Mouse (Mus musculus) ovary, adult 18-20 months (tissue): ENCODE data around the gene Inafm1.
A peak's percentile ranks its signal among the peaks of the same experiment; 100 is the strongest.
"Not testable (repeated sequence)": the region's sequence is repeated elsewhere in the genome, so short reads cannot be mapped to it uniquely, and the experiment has no call there.

Experiments
- DNase-seq: peaks from one replicate; pipeline ENCODE4 v3.0.0; 2022; ENCODE audit warnings: low spot score, mixed read lengths

Gene Inafm1

DNA sequence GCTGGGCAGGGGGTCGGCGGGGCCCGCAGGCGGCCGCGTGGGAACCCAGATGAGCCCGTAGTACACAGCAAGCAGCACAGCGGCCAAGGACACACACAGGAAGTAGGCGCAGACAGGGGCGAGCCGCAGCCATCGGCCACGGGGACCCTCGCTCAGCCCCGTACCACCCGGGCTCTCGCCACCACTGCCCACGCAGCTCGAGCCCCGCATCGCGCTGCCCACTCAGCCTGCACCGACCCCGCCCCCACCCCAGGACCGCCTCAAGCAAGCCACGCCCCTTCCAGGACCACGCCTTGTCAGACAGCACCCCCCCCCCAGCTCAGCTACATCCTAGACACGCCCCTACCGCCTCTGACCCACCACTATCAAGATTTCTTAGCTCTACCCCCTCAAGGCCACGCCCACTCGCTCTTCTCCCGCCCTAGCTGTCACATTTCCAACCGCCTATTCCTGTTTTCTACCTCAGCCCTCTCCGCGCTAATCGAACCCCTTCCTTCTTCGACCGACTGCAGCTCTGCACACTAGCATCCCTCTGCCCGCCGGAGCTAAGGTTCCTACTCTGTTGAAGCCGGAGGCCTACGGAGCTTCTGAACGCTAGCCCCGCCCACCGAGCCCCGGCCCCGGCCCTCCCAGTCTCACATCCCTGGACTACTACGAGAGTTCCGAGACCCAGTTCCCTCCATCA, at the start of gene Inafm1:
Gene Inafm1, minus strand, starts transcription at position 537 of the 685 bp plus-strand sequence.
- peak; percentile 86 for DNase-seq

DNA sequence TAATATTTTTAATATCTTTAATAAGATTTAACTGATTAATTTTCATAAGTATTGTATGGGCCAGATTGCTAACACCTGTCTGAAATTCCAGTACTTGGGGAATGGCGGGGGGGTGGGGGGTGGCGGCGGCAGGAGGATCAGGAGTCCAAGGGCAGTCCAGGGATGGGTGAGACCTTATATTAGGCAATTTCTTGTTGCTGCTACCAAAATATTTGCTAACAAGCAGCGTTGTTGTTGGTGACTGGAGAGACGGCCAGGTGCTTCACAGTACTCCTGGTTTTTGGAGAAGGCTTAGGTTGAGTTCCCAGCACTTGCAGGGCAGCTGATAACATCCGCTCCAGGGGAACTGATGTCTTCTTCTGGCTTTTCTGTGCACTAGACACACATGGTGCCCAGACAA, 47.1 kb upstream of the Inafm1 start:
- DNase-seq: no peak

DNA sequence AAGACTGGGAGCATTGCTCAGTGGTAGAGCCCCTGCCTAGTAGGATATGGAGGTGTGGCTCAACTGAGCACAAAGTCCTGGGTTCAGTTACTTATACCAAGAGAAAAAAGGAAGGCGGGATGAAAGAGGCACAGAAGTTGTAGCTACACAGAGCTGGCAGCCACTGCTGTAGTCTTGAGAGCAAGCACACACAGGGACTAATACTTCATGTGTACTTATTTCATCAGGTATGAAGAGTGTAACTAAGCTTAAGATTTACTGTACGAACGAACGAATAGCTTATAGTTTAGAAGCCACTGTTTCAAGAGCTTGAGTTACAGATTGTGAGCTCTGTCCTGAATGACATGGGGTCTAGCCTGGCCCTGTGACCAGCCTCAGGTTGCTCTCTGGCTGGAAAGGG, 45.8 kb upstream of the Inafm1 start:
- DNase-seq: no peak

DNA sequence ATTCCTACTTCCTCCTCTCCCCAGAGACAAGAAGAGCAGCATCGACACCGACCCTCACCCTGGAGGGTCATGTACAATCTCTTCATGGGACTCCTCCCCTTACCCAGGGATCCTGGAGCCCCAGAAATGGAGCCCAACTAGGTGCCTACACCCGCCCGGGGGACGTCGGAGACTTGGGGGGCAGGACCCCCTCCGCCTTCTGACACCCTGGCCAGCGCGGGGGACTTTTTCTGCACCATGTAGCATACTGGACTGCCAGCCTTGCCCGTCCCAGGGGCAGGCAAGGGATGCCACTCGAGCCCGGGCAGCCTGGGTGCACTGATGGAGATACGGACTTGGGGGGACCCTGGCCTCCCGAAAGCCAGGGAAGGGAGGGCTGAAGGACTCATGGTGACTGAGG, 43.7 kb upstream of the Inafm1 start:
- DNase-seq: no peak

DNA sequence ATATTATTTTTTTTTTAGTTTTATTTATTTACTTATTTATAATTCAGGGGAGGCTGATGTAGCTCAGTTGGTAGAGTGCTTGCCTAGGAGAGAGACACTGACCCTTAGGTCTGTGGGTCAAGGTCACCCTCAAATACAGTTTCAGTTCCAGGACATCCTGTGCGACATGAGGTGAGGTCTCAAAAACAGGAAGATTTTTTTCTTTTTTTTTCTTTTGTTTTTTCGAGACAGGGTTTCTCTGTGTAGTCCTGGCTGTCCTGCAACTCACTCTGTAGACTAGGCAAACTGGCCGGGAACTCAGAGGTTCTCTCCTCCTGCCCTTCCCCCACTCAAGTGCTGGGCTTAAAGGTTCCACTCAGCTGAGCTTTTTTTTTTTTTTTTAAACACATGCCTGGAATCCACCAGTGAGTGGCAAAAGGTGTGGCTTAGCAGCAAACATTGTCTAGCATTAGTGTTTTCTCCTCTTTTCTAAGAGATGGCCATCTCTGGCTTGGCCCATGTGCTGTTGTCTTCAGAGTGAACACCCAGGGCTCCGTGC, 41.9 kb upstream of the Inafm1 start:
- DNase-seq: no peak

DNA sequence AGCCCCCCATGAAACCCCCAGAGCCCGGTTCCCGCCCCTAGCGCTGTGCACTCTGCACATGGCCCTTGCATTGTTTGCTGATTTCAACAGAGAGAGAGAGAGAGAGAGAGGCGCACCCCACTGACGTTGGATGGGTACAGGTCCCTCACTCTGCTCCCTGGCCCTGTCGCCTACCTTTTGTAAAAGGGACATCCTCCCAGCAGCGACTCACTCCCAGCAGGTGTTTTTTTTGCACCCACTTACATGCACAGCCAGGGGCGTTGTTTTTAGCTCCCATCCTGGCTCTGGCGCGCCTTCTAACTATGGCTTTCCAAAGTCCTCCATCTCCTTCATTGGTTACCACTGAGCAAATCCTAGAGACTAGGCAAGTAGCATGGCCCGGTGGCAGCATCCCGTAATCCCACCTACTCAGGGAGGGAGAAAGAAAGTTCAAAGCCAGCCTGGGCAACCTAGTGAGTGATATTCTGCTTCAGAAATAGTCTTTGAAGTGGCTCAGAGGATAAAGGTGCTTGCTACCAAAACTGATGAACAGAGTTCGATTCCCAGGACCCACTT, 40.9 kb upstream of the Inafm1 start:
- no peak for DNase-seq

DNA sequence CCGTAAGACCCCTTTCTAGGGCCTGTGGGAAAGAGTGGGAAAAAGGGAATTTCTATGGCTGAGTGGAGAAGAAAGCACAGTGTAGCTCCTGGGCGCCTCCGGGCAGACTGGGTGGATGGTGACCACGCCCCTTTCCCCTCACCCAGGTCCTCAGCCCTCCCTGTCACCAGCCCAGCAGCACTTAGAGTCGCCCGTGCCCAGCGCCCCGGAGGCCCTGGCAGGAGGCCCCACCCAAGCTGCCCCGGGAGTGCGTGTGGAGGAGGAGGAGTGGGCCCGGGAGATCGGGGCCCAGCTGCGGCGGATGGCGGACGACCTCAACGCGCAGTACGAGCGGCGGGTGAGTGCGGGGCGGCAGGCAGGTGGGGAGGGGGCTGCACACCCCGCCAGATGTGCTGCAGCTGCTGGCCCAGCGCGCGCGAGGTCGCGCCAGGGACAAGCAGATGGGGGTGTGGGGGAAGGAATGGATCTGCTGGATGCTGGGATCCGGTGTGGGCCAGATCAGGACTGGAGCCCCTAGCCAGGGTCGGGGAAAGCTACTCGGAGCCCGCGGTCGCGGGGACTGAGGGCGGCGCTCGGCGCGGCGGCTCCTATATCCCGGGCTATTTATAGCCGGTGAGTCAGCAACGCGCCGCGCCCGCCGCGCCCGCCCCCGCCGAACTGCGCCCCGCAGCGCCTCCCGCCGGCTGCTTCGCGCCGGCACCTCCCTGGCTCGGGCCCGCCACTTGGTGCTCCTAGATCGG, 40.2 kb upstream of the Inafm1 start:
- peak; percentile 60 for DNase-seq

DNA sequence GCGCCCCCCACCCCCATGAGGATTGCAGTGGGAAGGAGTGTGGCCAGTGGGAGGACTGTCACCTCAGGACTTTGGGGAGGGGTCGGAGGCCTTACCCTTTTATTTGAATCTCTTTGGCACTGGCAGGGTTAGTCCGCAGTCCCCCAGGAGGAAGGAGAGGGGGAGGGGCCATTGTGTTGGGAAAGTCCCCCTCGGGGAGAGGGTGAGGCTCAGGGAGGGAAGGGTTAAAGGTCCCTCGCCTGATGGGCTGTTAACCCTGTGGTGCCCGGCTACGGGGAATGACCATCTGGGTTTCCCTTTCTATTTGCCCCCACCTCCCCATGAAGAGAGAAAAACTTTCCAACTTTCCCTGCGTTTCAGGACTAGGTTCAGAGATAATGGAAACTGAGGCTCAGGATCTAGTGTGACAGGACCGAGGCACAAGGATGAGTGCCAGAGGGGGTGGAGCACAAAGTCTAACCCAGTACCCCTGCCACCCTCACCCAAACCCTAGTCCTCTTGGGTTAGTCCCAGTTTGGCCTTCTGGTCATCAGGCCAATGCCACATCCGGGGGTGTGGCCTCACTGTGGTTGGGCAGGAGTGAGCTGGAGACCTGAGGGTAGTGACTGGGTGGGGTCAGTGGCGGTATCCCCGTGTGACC, 39.4 kb upstream of the Inafm1 start:
- DNase-seq: peak; percentile 42

DNA sequence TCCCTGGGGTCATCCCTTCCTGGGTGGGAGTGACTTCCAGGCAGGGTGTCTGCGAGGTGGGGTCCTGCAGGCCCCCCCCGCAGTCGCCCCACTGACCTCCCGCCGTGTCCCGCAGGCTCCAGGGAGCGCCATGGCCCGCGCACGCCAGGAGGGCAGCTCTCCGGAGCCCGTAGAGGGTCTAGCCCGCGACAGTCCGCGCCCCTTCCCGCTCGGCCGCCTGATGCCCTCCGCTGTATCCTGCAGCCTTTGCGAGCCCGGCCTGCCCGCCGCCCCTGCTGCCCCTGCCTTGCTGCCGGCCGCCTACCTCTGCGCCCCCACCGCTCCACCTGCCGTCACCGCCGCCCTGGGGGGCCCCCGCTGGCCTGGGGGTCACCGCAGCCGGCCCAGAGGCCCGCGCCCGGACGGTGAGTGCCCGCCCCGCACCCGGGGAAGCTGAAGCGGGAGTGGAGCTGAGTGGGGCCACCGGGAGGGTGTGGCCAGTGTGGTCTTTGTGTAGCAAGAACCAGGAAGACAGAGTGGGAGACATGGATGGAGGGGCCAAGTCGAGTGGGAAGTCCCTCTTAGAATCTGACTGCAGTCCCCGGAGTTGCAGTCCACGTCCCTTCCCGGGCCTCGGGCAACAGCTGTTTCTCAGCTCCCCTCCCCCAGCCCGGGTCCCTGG, 38.7 kb upstream of the Inafm1 start:
- no peak for DNase-seq

DNA sequence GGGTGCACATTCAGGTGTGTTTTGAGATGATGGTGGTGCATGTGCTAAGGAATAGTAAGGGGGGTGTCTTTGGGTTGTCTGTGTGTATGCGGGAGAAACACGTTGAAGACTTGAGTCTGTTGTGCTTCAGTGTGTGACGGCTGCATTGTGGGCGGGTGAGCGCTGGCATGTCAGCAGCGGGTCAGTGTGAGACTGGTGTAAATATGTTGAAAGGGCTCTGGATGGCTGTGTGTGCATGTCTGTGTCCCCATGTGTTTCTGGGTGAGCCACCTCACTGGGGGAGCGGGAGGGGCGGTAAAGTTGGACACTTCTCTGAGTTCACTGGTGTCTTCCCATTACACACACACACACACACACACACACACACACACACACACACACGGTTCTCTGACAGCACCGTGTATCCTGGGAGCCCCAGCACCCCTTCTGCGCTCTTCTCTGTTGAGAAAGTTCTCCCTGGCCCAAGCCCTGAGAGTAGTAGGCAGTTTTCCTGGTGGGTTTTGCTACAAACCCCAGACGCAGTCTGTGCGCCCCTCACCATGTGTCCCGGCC, 38.1 kb upstream of the Inafm1 start:
- no peak for DNase-seq

DNA sequence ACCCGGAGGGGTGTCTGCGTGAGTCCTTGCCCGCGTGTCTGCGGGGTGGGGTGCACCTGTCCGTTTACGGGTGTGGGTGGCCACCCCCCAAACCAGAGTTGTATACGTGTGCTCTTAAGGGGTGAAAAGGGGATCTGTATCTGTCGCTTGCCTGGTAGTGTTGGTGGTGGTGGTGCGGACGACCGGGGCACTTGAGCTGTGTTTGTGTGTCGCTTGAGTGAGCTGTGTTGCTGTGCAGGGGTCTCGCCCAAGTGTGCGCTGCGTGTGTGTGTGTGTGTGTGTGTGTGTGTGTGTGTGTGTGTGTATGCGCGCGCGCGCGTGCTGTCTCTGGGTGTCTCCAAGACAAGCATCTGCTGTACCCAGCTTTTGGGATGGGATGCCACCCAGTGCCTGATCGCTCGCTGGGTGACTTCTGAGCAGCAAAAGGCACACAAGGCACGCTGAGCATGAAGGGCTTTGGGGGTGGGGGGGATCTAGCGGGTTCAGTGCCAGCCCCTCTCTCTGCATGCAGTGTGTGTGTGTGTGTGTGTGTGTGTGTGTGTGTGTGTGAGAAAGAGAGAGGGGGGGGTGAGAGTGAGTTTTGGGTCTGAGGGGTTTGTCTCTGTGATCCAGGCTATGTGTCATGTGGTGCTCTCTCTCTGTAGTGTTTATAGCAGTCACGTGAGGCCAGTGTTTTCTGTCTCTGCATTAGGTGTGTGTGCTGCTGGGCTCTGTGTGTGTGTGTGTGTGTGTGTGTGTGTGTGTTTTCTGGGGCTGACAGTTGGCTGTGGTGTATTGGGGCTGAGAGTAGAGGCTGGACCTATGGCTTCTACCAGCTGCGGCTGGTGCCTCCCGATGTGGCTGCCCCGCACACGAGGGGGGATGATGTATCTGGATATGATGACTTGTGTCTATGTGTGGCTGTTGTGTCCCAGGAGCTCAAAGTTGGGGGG, 37.4 kb upstream of the Inafm1 start:
- DNase-seq: no peak

DNA sequence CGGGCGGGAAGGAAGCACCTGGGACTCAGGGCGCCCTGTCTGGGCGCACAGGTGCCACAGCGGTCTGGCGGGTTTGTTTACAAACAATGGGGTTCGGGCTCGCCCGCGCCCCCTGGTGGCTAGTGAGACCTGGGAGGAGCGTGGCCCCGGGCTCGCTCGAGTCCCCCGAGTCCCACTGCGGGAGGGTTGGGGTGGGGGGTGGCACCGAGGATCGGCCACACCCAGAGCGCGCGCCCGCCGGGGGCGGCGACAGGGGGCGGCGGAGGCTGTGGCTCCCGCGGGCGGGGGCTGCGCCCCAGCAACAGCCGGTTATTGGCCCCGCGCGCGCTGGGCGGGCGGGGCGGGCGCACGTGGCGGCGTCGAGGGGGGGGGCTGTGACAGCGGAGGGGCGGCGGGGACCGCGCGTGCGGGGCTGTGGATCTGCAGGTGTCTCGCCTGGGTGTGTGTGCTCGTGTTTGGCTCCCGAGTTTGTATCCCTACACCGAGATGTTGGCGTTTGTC, 36.7 kb upstream of the Inafm1 start:
- peak; percentile 56 for DNase-seq

DNA sequence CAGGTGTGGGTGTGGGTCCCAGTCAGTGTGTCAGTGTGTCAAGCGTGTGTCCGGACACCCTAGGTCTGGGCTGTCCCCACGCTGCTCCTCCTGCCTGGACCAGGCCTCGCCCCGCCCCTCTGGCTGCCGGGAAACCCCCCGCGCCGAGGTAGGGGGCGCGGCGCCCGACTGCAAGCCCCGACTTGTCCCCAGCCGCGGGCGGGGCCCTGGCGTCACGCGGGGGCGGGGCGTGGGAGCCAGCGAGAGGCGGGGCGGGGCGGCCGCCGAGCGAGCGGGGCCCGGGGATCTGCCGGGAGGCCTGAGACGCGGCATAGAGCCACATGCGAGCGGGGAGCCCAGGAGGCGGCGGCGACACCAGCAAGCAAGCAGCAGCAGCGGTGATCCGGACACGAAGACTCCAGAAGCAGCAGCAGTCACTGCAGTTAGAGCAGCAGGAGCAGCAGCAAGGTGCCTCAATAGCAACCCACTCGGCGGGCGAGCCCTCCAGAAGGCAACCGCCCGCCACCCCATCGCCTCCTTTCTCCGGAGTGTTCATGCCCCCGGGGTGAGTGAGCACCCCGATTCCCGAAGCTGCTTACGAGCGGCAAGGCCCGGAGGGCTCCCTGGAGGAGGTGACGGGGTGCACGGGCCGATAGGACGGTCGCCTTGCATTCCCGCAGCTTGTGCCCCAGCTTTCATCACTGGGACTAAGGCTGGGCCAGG, 36.1 kb upstream of the Inafm1 start:
- DNase-seq: peak; percentile 77

DNA sequence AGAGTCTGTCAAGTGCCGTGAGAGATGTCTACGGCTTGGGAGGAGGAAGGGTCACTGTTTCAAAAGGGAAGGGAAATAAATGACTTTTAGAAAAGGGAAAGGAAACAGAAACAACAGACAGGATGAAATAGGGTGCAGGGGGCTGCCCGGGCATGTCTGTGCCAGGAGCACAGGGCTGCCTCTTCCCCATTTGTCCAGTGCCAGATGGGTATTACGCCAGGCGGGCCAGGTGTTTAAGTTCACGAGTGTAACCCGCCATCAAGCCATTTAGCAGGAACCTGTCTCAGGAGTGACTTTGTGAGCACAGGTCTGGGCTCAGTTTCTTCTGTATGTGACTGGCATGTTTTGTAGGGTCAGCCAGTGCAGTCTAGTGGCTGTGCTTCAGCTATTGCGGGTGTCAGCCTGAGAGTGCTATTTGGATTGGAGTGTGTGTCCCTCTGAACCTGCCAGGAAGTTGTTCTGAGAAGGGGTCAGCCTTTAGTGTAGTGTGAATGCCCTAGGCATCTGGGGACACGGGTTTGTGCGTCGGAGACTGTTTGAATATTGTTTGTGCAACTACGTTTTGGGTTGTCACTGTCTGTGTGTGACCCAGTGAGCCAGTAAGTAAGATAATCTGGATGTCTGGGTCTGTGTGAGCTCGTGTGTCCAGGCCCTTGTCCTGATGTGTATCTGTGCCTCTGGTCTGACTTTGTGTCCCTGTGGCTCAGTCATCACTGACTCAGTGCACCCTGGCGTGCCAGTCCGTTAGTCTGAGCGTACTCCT, 35.3 kb upstream of the Inafm1 start:
- no peak for DNase-seq

DNA sequence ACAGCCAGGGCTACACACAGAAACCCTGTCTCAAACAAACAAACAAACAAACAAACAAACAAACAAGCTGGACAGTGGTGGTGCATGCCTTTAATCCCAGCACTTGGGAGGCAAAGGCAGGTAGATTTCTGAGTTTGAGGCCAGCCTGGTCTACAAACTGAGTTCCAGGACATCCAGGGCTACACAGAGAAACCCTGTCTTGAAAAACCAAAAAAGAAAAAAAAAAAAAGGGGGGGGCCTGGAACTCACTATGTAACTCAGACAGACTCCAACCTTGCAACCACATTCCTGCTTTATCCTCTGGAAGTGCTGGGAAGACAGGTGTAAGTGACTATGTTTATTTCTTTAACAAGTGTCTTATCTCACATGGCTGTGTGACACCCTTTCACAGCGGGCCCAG, 34.7 kb upstream of the Inafm1 start, which contains the start of gene Bbc3:
Gene Bbc3, plus strand, starts transcription at position 301 of the 400 bp plus-strand sequence.
- DNase-seq: not testable (repeated sequence)

DNA sequence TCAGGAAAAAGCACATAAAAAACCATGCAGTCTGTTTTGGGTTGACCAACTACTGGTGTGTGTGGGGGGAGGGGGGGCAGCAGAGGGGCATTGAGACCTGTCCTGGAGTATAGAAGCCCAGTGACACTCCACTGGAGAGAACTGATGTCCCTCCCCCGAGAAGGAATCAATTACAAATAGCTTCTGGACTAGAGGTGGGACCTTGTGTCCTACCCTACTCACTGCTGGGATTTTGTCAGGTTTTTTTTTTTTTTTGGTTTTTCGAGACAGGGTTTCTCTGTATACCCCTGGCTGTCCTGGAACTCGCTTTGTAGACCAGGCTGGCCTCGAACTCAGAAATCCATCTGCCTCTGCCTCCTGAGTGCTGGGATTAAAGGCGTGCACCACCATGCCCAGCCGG, 33.7 kb upstream of the Inafm1 start:
- not testable (repeated sequence) for DNase-seq

DNA sequence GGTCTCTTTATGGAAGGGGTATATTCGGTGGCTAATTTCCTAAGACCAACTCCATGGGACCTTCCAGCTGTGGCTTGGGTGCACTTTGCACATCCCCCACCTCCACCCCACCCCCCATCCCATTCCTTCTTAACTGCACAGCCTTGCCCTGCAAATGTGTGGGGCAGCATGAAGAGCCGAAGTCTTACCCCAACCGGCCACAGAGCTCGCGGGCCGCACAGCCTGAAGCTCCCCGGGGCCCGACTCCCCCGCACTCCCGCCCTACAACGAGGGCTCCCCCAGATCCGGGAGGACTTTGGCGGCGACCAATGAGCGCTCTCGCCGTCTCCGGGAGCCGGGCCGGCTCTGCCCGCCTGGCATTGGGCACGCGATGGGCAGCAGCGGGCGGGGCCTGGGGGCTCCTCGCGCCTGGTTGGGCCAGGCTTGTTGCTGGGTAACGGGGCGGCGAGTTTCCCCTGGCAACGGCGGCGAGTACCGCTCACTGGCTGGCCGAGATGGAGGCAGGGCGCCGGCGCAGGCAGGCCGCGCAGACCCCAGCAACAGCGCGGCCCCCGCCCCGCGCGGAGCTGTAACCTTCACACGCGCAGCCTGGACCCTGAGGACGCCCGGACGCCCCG, 26.1 kb upstream of the Inafm1 start:
- DNase-seq: peak; percentile 90

DNA sequence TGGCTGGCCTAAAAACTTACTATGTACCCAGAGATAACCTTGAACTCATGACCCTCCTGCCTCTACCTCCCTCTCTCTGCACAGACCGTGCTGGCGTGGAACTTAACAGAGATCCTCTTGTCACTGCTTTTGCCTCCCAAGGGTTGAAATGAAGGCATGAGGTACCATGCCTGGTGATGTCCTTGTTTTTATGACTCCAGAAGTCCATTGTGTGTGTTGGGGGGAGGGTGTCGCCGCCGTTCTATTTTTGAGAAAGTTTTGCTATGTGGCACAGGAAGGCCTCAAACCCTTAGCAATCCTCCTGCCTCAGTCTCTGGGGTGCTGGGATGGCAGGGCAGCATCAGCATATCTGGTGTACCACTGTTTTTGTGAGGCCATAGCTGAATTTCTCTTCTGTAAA, 25.5 kb upstream of the Inafm1 start:
- DNase-seq: no peak
